In genomic region chr12:77014908-77015307, GRCm38 (mm10) we compare ENCODE assay signal across 21 mouse cellular contexts.
"Had no signal": no experiment of that assay in that cellular context is flagged by ENCODE, and none has a peak within 500 bp of the region (broad histone marks: within the 10 kb centered on the region; RNA-seq: fewer than 3 reads in every experiment).

No protein-coding gene starts in this region.

- H3K4me3 ChIP-seq: gastrocnemius, adult 2 months; heart, embryonic 10.5 days; heart, embryonic 12.5 days; hindbrain, embryonic 10.5 days; hindbrain, embryonic 12.5 days; intestine, embryonic 15.5 days; kidney, embryonic 15.5 days; limb, embryonic 13.5 days; limb, embryonic 15.5 days had no signal

- DNase-seq: gastrocnemius, adult 2 months; gastrocnemius, postnatal 10 days; gastrocnemius, postnatal 25 days; heart, adult 18-20 months; heart, postnatal 10 days; heart, postnatal 4 days; kidney, adult 18-20 months; kidney, adult 8-10 months; kidney, postnatal 14 days; kidney, postnatal 36 days; layer of hippocampus, adult 9-11 months; layer of hippocampus, postnatal 36 days; left cerebral cortex, postnatal 4 days had no signal

- H3K4me1 ChIP-seq: heart, embryonic 12.5 days; hindbrain, embryonic 10.5 days; hindbrain, embryonic 12.5 days; intestine, embryonic 15.5 days; kidney, embryonic 15.5 days; limb, embryonic 13.5 days had no signal
